Mouse (Mus musculus): ENCODE results near the gene Kcnmb4.

Kcnmb4 gene

DNA sequence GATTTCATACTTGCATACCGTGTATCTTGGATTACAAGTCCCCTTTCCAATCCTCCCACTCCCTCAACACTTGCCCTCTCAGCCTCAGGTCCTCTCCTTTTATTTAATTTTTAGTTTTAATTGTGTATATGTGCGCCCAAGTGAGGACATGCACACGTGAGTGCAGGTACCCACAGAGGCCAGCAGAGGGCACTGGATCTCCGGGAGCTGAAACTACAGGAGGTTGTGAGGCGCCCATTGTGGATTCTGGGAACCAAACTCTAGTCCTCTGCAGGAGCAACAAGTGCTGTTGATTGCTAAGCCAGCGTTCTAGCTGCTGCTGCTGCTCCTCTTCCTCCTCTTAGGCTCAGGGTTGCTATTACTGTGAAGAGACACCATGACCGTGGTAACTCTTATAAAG, 20.9 kb downstream of the Kcnmb4 start:
- DNase-seq (ENCODE audit: low spot score) = no peak

GRCm38 (mm10) chr10:116450621-116451020, 23.1 kb downstream of the Kcnmb4 start:
- no peak for DNase-seq (ENCODE audit: low spot score)

- no peak for DNase-seq (ENCODE audit: low spot score)
These were observed 25.5 kb downstream of the Kcnmb4 start for GRCm38 (mm10) chr10:116448166-116448565.

DNA sequence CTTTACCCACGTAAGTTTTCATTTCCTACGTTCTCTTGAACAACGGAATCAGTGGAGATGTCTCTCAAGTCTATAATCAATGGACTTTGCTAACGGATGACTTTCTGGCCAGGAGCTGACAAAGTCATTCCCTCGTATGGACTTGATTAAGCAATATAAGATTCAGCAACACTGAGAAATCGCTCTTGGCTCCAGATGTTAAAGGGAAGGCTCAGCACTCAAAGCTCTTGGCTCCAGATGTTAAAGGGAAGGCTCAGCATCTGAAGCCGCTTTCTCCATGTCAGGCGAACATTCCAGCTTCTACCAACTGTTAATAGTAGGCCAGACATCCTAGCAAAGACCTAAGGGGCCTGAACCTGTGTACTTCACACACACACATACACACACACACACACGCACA, 26.5 kb downstream of the Kcnmb4 start:
- DNase-seq (ENCODE audit: low spot score) = no peak

DNA sequence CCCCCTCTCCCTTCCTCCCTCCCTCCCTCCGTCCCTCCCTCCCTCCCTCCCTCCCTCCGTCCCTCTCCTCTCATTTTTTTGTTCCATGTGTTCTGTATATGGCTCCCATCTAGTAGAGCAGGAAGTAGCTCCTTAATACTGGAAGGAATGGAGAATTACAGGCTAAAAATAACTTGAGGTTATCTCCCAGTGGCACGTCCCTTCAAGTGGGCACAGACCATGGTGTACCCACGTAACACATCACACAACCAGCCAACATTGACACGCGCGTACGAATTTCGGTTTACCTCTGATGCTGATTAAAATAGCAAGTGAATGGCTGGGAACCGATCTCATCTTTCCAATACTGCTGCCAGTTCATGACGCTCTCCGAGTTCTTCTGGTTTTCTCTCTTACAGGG, 27.6 kb downstream of the Kcnmb4 start:
- no peak for DNase-seq (ENCODE audit: low spot score)

DNA sequence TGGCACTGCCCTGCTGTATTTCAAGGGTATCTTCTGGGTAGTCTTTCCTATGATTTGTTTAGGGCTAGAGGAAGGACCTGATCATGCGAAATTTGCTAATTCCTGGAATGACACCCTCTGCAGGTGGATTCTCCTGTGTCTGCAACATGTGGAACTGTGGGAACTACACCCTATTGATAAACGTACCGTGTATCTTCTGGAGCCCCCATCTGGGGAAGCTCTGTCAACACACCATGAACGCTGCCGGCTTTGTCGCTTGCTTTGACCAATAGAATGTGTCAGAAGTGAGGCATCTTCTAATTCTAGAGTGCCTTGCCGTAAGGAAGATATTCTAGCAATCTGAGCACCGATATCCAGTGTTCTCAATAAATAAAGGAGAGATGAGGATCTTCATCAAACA, 28.9 kb downstream of the Kcnmb4 start:
- DNase-seq (ENCODE audit: low spot score) = no peak

GRCm38 (mm10) chr10:116444371-116444770, 29.3 kb downstream of the Kcnmb4 start:
- DNase-seq (ENCODE audit: low spot score) = no peak

DNA sequence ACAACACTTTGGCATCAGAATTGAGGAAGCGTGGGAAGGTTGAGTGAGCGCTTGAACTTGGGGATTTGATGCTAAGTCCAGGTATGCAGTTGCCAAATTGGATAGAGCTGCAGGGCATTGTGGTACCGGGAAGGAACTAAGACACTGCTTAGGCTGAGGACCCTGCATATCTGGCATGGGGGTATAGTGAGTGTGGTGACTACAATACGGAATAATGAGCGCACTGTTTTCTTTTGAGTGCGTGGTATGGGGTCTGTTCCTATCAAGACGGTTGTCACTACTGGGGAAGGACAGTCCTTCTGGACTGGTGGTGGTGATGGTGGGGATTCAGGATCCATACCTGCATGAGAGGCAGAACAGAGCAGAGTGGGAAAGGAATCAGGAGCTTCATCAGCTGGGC, 32.7 kb downstream of the Kcnmb4 start:
- no peak for DNase-seq (ENCODE audit: low spot score)

DNA sequence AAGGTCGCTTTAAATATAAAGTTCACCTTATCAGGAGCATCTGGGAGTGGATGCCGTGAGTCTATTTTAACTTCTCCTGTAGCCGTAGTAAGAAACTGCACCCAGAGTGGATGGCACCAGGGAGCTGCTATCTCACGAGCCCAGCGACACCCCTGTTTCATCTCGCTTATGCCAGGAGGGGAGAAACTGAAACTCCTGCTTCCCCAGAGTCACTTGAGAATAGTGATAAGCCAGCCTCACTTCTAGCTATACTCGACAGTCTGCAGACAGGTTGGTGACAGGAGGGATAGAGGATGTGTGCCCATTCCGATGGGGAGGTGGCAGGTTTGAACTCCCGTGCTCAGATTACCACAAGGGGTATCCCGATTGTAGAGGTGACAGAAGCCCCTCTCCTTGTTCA, 33.6 kb downstream of the Kcnmb4 start:
- no peak for DNase-seq (ENCODE audit: low spot score)

DNA sequence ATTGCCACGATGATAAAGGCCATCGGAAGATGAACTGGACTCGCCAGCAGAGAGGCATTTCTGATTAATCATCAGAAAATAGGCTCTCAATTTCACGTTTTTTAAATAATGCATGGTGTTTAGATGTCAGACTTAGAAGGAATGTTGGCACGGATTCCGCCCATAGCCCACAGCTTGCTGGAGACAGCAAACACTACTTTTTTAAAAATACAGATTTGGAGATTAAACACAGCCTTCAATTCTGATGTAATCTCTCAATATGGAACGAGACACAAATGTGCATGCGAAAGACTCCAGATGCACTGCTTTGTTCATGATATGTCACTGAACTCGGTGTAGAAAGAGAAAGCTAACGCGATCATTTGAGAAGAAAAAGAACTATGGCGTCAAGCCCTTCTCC, 38.2 kb downstream of the Kcnmb4 start:
- no peak for DNase-seq (ENCODE audit: low spot score)

DNA sequence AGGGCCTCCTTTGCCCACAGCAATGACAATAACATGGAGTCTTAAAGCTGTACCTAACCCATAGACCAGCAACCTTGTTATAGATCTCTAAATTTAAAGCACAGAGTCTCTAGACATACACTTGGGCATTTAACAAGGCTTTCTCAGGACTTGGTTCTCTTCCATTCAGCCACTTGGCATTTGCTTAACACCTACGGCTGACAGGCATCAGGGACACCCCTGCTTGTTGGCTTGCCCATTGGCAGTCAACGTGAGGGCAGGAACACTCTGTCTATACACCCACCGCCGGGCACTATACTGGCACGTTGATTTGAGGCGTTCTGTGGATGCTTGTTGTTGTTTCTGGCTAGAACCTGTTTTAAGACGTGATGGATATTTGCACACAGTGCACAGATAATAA, 41.3 kb downstream of the Kcnmb4 start:
- no peak for DNase-seq (ENCODE audit: low spot score)

DNA sequence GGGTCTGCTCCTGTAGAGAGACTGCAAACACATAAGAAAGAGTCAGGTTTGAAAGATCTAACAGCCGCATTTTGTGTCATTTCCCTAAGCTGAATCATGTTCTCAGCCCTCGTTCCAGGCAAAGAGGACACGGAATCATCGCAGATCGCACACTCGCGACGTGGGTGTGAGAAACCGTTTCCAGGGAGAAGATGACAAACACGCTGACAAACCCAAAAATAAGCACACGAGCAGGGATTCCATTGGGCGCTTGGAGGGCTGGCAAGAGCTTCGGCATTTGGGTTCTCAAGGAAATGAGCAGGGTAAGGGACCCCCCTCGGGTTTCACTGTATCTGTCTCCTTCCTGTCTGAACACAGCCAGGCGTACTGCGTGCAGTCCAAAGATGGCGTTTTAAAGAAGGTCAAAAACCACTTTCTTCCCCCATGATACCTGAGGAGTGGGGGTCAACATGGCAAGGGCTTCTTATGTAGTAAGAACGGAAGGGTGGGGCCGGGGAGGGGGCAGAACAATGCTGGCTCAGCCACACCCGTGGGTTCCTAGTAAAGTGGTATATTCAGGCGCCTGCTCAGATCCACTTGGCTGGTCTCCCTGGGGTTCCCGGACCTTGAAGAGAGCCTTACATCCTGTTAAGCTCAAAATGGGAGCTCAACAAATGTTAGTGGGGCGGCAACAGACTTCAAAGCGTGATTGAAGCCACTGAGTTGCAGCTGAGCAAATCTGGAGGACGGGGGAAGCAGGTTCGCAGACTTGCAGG, 45.5 kb downstream of the Kcnmb4 start:
- no peak for DNase-seq (ENCODE audit: low spot score)

- no peak for DNase-seq (ENCODE audit: low spot score)
These were observed 47.5 kb downstream of the Kcnmb4 start for GRCm38 (mm10) chr10:116426176-116426575.

DNA sequence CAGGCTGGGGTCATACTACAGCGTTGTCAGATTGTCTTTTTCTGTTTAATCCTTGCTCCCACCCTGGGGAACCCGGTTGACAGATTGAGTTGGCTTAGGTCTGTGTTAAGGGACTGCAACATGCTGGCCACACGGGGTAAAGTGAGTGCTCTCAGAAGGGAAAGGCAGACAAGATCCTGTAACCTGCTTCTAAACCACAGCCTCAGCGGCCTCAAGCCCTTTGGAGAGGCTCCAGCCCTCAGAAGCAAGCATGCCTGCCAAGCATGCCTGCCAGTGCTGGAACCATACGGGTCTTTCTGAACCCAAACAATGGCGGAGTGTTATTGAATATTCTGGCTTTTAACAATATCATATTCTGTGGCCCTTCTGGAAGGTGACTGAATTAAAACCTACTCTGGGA, 48.8 kb downstream of the Kcnmb4 start:
- DNase-seq (ENCODE audit: low spot score) = peak; percentile 38

DNA sequence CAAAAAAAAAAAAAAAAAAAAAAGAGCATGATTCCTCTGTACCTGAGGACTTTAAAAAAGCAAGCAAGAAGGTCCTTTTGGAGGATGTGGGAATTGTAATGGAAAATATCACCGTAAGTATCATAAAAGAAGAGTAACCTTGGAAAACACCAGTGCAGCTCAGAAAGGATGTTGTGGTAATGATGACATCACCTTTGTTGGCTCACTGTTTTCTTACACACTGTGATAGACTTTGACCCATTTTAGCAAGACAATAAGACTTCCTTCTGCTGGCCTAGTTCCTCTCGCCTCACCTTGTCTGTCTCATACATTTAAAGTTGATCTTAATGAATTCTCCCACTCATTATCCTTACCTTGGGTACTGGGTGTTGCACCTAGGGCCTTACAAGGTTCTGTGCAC, 51.1 kb downstream of the Kcnmb4 start:
- peak; percentile 22 for DNase-seq (ENCODE audit: low spot score)

- no peak for DNase-seq (ENCODE audit: low spot score)
These were observed 52.7 kb downstream of the Kcnmb4 start for GRCm38 (mm10) chr10:116420976-116421375.

DNA sequence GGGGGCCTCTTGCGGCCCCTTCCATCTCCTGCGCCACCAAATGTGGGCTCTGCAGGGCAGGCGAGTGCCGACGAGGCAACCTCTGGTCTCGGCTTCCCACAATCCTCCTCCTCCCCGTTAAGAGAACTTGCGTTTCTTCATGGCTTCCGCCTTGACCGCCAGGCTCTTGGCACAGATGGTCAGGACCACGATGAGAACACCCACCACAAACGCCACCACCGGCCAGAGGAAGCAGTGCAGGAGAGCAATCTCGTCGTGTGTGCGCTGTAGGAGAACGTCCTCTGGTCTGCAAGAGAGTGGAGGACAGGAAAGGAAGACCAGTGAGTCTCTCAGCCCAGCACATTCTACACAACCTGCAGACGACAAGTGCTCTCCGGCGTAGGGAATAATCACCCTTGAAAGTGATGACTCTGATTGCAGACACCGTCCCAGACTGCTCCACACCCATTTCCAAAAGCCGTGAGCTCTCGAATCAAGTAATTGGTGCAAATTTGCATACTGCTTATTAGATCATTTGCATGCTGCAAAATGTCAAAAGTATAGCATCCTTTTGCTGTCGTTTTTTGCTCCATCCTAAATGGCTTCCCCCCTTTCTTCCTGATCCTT, 55.5 kb downstream of the Kcnmb4 start:
- no peak for DNase-seq (ENCODE audit: low spot score)

DNA sequence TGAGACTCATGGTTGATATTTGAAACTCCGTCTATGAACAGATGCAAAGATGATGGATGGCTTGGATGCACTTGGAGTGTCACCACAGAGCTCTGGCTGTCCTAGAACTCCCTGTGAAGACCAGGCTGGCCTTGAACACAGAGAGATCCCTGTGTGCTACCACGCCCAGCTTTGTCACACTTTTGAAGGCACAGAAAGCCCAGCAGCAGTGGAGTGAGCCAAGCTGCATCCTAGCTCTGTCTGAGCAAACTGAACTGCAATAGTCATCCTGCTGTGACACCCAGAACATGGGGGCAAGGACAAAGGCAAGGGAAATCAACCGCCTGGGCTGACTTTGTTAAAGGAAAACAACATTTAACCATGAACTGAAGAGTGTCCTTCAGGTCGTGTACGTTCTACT, 57.0 kb downstream of the Kcnmb4 start:
- no peak for DNase-seq (ENCODE audit: low spot score)

DNA sequence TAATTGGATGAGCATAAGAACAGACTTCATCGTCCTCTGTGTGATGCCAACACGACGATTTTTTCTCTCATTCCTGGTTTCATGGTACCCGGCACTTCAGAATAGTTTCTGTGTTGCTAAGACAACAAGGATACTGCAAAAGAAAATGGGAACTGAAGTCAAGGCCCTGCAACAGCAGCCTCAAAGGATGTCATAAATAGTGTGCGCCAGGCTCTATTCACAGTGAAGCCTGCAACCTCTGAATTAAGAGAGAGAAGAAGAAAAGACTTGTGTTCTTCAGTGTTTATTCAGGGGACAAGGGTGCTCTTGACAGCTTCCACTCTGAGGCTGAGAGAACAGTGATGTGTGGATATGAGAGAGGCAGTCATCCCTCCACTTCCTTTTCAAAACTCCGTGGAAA, 57.5 kb downstream of the Kcnmb4 start:
- DNase-seq (ENCODE audit: low spot score) = no peak

- DNase-seq (ENCODE audit: low spot score) = no peak
These were observed 62.9 kb downstream of the Kcnmb4 start for GRCm38 (mm10) chr10:116410826-116411225.

- no peak for DNase-seq (ENCODE audit: low spot score)
These were observed 65.9 kb downstream of the Kcnmb4 start for GRCm38 (mm10) chr10:116407684-116408359.

DNA sequence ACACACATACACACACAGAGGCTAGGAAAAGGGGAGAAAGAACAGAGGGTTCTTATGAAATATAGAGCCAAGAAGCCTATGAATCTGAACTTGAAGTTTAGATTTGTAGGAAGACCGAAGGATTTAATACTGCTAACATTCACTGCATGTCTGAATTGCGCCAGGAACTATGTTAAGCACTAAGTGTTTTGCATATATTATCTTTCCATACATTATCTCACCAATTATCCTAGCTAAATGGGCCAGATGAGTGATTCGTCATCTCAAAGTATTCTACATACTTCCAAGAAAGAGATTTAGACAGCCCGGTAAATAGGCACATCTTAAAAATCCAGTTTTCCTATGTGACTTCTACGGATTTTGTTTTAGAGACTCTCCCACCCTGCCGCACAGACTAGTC, 68.7 kb downstream of the Kcnmb4 start:
- DNase-seq (ENCODE audit: low spot score) = no peak

DNA sequence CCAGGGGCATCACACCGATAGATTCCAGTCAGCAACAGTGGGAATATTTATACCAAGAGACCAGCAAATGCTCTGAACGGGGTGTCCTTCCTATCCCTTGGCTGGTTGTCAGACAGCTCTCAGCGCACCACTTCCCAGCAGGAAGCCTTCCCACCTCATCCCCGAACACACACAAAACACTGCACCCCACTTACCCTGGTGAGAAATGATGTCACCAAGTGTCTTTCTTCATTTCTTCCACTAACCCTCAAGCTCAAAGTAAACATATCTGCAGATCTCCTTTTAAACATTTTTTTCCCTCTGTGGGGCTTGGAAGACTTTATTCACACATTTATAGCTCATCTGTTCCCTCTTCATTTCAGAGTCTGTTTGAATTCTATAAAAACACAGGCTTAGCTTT, 70.0 kb downstream of the Kcnmb4 start:
- no peak for DNase-seq (ENCODE audit: low spot score)
